Mouse (Mus musculus) cerebellum, adult (tissue): ENCODE data around the gene Rptor.

ENCODE experiments used
- ATAC-seq: cut with Nextera tagmentation; 2 replicates; pipeline ENCODE4 v1.9.2; 2017; ENCODE audit warnings: mild to moderate bottlenecking, moderate library complexity, mixed read lengths; ENCODE audit not compliant: insufficient number of reproducible peaks, low FRiP score, low TSS enrichment

Gene Rptor

DNA sequence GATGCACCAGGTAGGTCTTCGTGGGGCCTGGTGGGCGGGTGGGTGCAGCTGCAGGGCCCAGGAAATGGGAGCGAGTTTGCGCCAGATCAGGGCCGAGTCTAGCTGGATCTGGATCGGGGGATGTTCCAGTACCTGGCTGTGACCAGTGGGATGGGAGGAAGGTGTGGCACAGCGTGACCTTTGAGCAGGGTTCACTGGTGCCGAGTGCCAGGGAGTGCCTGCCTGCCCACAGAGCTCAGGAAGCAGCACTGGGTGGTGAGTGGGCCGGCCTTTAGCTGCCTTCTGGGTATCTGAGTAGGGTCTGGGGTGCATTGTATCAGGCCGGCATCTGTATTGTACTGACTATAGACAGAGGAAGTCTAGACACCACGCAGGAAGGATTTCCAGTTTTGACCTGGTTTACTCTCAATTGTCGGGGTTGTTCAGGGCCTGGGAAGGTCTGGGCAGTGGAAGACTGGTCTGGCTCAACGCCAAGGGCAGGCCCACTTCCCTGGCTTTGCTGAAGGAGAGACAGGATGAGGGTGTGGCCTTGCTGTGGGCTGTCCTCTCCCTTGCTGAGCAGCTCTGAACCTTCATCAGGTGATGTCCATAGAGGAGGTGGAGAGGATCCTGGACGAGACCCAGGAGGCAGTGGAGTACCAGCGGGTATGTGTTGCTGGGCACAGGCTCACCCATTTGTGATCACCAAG is 313.5 kb downstream of the Rptor start:
- no peak for ATAC-seq

- ATAC-seq: no peak
Measured at GRCm38 (mm10) chr11:119916834-119917469, 314.2 kb downstream of the Rptor start.

DNA sequence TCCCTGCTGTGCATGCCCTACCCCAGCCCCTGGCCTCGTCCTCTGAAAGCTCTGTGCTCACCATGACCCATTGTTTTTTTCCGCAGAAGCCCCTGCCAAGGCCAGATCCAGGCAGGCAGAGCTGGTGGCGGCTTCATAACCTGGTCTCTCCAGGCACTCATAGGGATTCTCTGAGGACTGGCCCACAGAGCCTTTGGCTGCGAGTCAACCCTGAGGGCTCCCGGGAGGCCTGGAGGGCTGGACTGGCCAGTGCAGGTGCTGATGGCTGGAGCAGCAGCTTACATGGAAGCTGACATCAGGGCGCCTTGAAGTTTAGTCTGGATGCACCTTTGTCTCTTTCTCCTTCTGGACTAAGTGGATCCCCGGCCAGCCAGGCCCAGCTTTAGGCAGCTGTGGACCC is 315.8 kb downstream of the Rptor start:
- no peak for ATAC-seq

DNA sequence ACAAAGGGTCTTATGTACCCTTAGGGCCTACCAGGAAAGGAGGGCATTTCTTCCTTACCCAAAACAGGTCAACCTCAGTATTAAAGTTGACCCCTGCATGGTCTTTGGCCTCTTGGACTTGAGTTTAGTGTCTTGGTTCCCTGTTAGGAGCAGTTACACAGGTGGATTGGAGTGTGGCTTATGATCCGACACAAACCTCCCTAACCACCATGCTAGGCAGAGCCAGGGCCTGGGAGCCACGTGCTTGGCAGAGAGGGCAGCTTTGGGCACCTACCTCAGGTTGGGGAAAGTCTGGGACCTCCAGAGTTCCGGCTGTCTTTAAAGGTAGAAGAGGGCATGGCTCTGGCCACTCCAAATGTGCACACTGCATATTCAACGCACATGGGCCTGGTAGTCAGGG is 316.7 kb downstream of the Rptor start:
- ATAC-seq: no peak

- ATAC-seq: no peak
Measured at GRCm38 (mm10) chr11:119919897-119920296, 317.2 kb downstream of the Rptor start.

GRCm38 (mm10) chr11:119920668-119921067 is 318.0 kb downstream of the Rptor start:
- no peak for ATAC-seq

GRCm38 (mm10) chr11:119925176-119925575 is 322.5 kb downstream of the Rptor start:
- no peak for ATAC-seq

DNA sequence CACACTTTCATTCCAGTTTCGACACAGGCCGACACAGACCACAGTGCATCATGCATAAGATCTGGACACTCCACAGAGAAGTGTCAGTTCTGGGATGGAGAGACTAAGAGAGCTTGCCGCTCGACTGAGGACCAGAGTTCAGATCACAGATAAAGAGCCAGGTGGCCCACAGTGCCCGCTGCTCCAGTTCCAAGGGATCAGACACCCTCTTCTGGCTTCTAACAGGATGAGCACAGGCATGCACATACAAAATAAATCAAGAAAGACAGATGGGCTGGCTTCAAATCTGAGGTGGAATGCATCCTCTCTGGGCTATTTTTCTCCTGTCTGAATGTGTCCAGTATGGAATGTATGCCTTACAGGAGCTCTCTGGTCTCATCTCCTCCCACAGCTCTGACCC is 324.1 kb downstream of the Rptor start:
- peak; percentile 56; the same call in 1 of the 2 replicates for ATAC-seq

DNA sequence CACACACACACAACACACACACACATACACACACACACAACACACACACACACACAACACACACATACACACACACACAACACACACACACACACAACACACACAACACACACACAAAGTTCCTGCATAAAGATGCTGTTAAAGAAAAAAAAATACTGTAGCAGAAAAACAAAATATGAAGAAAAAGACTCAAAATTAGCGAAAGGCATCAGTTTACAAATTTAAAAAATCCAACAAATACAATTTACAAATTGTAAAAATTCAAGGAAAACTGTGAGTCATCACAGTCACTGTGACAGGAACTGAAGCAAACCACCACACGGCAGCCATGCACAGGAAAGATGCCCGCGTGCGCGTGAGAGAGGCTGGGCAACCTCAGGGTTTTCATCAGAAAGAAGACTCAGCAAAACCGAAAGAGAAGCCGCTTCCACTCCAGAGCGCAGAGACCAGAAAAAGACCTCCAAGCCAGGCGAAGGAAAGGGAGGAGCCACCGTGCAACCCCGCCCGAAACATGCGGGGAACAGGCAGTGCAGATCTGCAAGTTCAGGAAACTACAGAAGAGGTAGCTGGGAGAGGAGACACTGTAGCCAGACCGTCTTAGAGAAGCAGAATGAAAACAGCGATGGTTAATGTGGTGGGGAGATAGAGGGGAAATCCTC is 325.4 kb downstream of the Rptor start:
- no peak for ATAC-seq

- ATAC-seq: no peak
Measured at GRCm38 (mm10) chr11:119929603-119930265, 327.0 kb downstream of the Rptor start.

DNA sequence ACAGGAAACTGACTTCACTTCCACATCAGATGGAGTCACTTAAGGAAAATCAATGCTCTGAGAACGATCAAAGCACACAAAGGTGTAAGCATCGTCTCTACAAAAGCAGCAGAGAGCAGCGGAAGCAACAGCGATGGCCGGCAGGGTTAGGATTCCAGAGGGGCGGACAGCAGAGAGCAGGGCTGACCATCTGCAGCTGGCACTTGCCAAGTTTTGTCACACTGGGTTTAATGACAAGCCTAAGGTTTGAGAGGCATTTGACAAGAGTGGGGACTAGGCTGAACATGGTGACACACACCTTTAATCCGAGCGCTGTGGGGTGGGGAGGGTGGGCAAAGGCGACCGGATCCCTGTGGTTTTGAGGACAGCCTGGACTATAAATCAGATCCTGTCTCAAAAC is 329.1 kb downstream of the Rptor start:
- no peak for ATAC-seq

DNA sequence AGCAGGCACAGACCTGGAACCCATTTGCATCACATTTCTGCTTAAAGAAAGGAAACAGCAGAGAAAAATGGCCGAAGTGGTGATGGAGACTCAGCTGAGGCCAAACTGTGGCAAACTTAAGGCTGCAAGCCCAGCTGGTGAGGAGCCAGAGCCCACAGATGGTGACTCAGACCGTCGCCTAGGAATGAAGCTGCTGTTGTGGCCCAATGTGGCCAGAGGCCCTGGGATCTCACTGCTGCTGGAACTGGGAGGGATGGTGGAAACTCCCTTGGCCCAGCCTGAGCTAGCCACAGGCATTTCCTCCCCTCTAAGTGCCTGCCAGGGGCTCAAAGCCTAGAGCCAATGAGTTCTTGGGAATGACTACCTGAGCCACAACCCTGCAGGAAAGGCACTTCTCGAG is 330.4 kb downstream of the Rptor start:
- no peak for ATAC-seq

DNA sequence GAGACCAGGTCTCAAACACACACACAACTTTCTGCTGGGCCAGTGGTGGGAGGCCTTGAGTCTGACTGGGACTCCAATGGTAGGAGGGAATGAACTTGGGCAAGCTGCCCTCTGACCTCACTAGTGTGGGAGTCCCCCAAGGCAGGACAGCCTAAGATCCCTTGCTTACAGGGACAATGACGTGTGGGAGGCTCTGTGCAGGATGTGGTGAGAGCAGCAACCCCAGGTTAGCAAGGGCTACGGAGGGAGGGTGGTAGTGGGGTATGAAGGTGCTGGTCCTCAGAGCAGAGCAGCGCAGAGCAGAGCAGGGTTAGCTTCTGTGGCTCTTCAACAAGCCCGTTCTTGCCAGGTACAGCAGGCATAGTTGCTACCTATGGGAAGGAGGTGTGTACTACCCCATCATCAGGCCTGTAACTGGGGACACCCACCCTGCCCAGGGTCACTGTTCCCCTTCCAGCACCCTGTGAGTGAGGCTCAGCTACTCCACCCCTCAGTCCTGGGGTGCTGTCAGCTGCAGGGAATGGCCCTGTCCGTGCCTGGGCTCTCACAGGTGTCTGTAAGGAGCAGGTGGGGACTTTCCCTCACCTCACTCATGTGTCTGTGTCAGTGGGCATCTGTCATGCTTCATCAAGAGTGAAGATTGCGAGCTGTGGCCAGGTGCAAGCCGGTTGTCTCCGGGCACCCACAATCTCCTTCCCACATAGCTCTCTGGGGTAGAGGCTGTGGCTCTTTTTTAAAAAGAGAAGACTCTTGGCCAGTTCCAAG is 331.3 kb downstream of the Rptor start:
- no peak for ATAC-seq

GRCm38 (mm10) chr11:119934773-119935172 is 332.1 kb downstream of the Rptor start:
- no peak for ATAC-seq

GRCm38 (mm10) chr11:119935457-119935856 is 332.8 kb downstream of the Rptor start:
- ATAC-seq: no peak

GRCm38 (mm10) chr11:119936456-119936855 is 333.8 kb downstream of the Rptor start:
- no peak for ATAC-seq

DNA sequence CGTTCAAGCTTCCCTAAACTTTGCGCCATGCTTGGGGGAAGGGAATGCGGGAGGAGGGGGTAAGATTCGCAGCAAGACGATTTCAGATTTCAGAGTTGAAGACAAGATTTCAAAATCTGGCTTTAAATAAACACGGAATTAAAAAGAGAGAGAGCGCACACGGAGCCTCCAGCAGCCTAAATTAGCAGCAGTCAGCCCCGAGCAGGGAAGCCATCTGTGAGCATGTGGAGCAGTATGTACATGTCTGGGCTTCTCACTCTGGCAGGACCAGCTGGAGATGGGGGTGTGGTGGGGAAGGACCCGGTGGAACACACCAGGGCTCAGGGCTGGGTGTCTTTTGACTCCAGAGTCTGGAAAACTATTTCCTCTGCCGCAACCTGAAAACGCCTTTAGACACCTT is 334.5 kb downstream of the Rptor start:
- no peak for ATAC-seq

DNA sequence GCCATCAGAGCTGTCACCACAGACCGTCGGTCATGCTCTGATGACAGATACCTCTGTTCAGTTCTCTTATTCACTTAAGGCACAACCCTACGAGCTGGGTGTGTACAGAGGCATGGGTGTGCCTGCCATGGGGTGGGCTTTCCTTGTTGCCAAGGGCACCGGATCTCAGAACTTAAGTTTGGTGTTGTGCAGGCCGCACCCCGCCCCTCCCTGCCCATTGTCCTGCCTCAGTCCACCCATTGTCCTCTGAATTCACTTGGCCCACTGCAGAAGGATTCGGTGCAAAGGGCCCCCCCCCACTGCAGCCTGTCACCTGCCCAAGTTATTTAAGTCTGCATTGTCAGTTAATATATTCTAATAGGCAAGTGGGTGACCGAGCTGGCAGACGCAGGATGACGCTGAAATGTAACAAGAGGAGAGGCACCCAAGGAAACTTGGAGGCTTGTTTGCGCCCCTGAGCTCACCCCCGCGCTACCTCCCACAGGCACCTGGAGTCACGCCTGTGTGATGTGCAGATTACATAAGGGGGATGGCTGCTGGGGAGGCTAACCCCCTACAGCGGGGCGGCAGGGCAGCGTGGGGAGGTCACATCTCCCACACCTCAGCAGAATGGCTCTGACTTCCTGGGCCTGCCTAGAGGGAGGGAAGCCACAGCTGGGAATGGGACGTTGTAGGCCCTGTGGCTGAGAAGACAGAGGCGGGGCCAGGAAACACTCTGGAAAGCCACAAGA is 335.2 kb downstream of the Rptor start:
- ATAC-seq: no peak

DNA sequence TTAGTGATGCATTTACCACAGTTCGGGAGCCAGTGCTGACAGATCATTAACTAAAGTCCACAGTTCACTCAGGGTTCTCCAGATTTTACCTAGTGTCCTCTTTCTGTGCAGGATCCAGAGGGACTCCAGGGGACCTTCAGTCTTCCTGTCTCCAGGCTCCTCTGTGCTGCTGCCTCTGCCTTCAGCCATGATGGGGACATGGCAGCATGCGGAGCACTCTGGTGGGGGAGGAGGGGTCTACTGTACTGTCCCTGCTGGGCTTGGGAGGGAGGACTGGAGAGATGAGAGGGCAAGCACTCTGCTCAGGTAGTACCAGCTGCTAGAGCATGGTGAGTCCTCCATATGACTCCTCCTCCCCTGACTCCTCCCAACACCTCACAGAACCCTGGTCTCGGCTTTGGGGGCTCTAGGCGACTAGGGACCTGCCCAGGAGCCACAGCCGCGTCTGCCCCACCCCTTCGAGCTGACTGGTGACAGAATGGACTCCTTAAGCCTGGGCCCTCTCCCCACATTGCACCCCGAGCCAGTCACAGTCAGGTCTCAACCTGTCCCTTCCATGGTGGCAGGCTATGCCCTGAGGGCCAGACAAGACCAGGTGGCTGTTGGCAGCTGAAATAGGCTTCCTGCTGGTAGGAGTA is 336.5 kb downstream of the Rptor start:
- ATAC-seq: no peak
